Comparison of ENCODE assay signal across 23 mouse cellular contexts in genomic region chr9:65818402-65818801, GRCm38 (mm10). TPM values are rescaled to one million over a fixed set of nuclear protein-coding genes. Genes with fewer than 3 reads are reported as not detected.
DNase-seq lines count a peak whose midpoint lies in the region; ATAC-seq and TF ChIP-seq lines count a peak whose summit lies in the region.
"Had no signal": no experiment of that assay in that cellular context is flagged by ENCODE, and none has a peak within 500 bp of the region (broad histone marks: within the 10 kb centered on the region; RNA-seq: fewer than 3 reads in every experiment).

No protein-coding gene starts in this region.

- TF ChIP-seq CTCF in heart, postnatal 0 days (IDR thresholded peaks at IDR 0.05; ENCODE audit: low read depth) = no peak

- peaks cover 8% of the 10 kb centered on the region for H3K4me1 ChIP-seq in heart, postnatal 0 days (ENCODE audit: control insufficient read depth, insufficient read depth)
- H3K4me1 ChIP-seq in heart, embryonic 11.5 days (ENCODE audit: control insufficient read depth, insufficient read depth, low read length) = peaks cover 7% of the 10 kb centered on the region
- peaks cover 35% of the 10 kb centered on the region for H3K4me1 ChIP-seq in neural tube, embryonic 13.5 days (replicated peaks)
- H3K4me1 ChIP-seq in hindbrain, embryonic 15.5 days (replicated peaks) = peaks cover 28% of the 10 kb centered on the region
- peaks cover 20% of the 10 kb centered on the region for H3K4me1 ChIP-seq in midbrain, embryonic 16.5 days (ENCODE audit: control insufficient read depth, insufficient read depth, low read length)

- peak overlapping the region; percentile 46; the same call in 1 of the 2 replicates for H3K27ac ChIP-seq in heart, postnatal 0 days (ENCODE audit: low read depth)
- no peak overlapping the region for H3K27ac ChIP-seq in heart, embryonic 11.5 days (ENCODE audit: low read depth, low read length)
- peak overlapping the region; percentile 62 for H3K27ac ChIP-seq in neural tube, embryonic 13.5 days (replicated peaks)
- H3K27ac ChIP-seq in hindbrain, embryonic 15.5 days (replicated peaks) = peak overlapping the region; percentile 62
- H3K27ac ChIP-seq in midbrain, embryonic 16.5 days (ENCODE audit: low read length) = peak overlapping the region; percentile 59
- H3K27ac ChIP-seq: heart, adult 2 months; heart, embryonic 15.5 days; left cerebral cortex, adult 2 months; liver, embryonic 13.5 days; neural tube, embryonic 12.5 days had no signal

- H3K9me3 ChIP-seq in heart, postnatal 0 days (replicated peaks; ENCODE audit: control insufficient read depth, low read length) = no peaks in the 10 kb centered on the region
- H3K9me3 ChIP-seq in heart, embryonic 11.5 days (replicated peaks; ENCODE audit: control insufficient read depth, low read length) = no peaks in the 10 kb centered on the region
- no peaks in the 10 kb centered on the region for H3K9me3 ChIP-seq in neural tube, embryonic 13.5 days
- no peaks in the 10 kb centered on the region for H3K9me3 ChIP-seq in hindbrain, embryonic 15.5 days
- no peaks in the 10 kb centered on the region for H3K9me3 ChIP-seq in midbrain, embryonic 16.5 days (replicated peaks; ENCODE audit: control insufficient read depth, low read length, poor library complexity, severe bottlenecking)
- H3K9me3 ChIP-seq: heart, embryonic 15.5 days; liver, embryonic 13.5 days; neural tube, embryonic 12.5 days had no signal

- no peak for ATAC-seq in heart, postnatal 0 days (ENCODE audit: insufficient read depth, low read depth)
- ATAC-seq in heart, embryonic 11.5 days (replicated peaks; ENCODE audit: insufficient number of reproducible peaks, low FRiP score, low TSS enrichment) = no peak
- no peak for ATAC-seq in neural tube, embryonic 13.5 days (ENCODE audit: low read depth)
- ATAC-seq in hindbrain, embryonic 15.5 days (ENCODE audit: low FRiP score, low read depth) = no peak
- no peak for ATAC-seq in midbrain, embryonic 16.5 days
- ATAC-seq: CD4-positive, CD25-positive, alpha-beta regulatory T cell, adult 4 months had no signal

- H3K27me3 ChIP-seq in heart, postnatal 0 days (ENCODE audit: control insufficient read depth, insufficient read depth, low read length) = no peaks in the 10 kb centered on the region
- no peaks in the 10 kb centered on the region for H3K27me3 ChIP-seq in heart, embryonic 11.5 days (ENCODE audit: control insufficient read depth, insufficient read depth, low read length)
- no peaks in the 10 kb centered on the region for H3K27me3 ChIP-seq in neural tube, embryonic 13.5 days
- no peaks in the 10 kb centered on the region for H3K27me3 ChIP-seq in hindbrain, embryonic 15.5 days
- no peaks in the 10 kb centered on the region for H3K27me3 ChIP-seq in midbrain, embryonic 16.5 days (ENCODE audit: control insufficient read depth, insufficient read depth, low read depth, low read length)
- H3K27me3 ChIP-seq: heart, embryonic 15.5 days; liver, embryonic 13.5 days; neural tube, embryonic 12.5 days had no signal

- H3K9ac ChIP-seq in heart, postnatal 0 days (replicated peaks; ENCODE audit: low read depth, low read length) = no peak overlapping the region
- no peak overlapping the region for H3K9ac ChIP-seq in heart, embryonic 11.5 days (ENCODE audit: low read depth, low read length)
- no peak overlapping the region for H3K9ac ChIP-seq in neural tube, embryonic 13.5 days
- H3K9ac ChIP-seq in hindbrain, embryonic 15.5 days = no peak overlapping the region
- H3K9ac ChIP-seq in midbrain, embryonic 16.5 days (ENCODE audit: low read depth, low read length) = no peak overlapping the region
- H3K9ac ChIP-seq: heart, embryonic 15.5 days; liver, embryonic 13.5 days; neural tube, embryonic 12.5 days had no signal

- no peak overlapping the region for H3K4me2 ChIP-seq in heart, postnatal 0 days (ENCODE audit: low read depth, low read length)
- H3K4me2 ChIP-seq in heart, embryonic 11.5 days = no peak overlapping the region
- H3K4me2 ChIP-seq in neural tube, embryonic 13.5 days = no peak overlapping the region
- H3K4me2 ChIP-seq in hindbrain, embryonic 15.5 days = peak overlapping the region; percentile 13; the same call in 1 of the 2 replicates
- H3K4me2 ChIP-seq in midbrain, embryonic 16.5 days (ENCODE audit: low read length) = 0 out of 2 replicates have a peak overlapping the region, but pooled peaks have one; percentile 13
- H3K4me2 ChIP-seq: heart, embryonic 15.5 days; liver, embryonic 13.5 days; neural tube, embryonic 12.5 days had no signal

- WGBS in heart, postnatal 0 days = 83% methylated on average over 2 of the region's 2 CpGs
- 94% methylated on average over 2 of the region's 2 CpGs for WGBS in heart, embryonic 11.5 days (ENCODE audit: insufficient replicate concordance)
- 33% methylated on average over 2 of the region's 2 CpGs for WGBS in neural tube, embryonic 13.5 days
- 22% methylated on average over 2 of the region's 2 CpGs for WGBS in hindbrain, embryonic 15.5 days
- WGBS in midbrain, embryonic 16.5 days = 8% methylated on average over 2 of the region's 2 CpGs

- peaks cover 3% of the 10 kb centered on the region; the same call in 1 of the 2 replicates for H3K36me3 ChIP-seq in heart, postnatal 0 days (replicated peaks; ENCODE audit: control insufficient read depth, insufficient read depth, low read length)
- H3K36me3 ChIP-seq in heart, embryonic 11.5 days (ENCODE audit: control insufficient read depth, insufficient read depth, low read length) = peaks cover 5% of the 10 kb centered on the region; the same call in 1 of the 2 replicates
- peaks cover 11% of the 10 kb centered on the region for H3K36me3 ChIP-seq in neural tube, embryonic 13.5 days
- no peaks in the 10 kb centered on the region for H3K36me3 ChIP-seq in hindbrain, embryonic 15.5 days
- no peaks in the 10 kb centered on the region for H3K36me3 ChIP-seq in midbrain, embryonic 16.5 days (ENCODE audit: control insufficient read depth, insufficient read depth, low read length)

- no peak for TF ChIP-seq EP300 in heart, postnatal 0 days (IDR thresholded peaks at IDR 0.05; ENCODE audit: low read depth)

- DNase-seq in heart, postnatal 0 days (ENCODE audit: low spot score) = no peak
- DNase-seq in neural tube, embryonic 10.5 days (ENCODE audit: extremely low spot score, low spot score) = no peak
- DNase-seq in embryo, embryonic 10 days (ENCODE audit: low spot score) = no peak
- no peak for DNase-seq in layer of hippocampus, adult 11-12 months (ENCODE audit: low spot score)
- DNase-seq: cerebellum, adult 11-12 months; cerebellum, postnatal 10 days; gastrocnemius, postnatal 36 days; heart, adult 2 months; kidney, adult 18-20 months; liver, embryonic 13.5 days; lung, adult 2 months; lung, postnatal 14 days; right cerebral cortex, postnatal 4 days; thymus, adult 18-20 months; thymus, postnatal 36 days had no signal

- H3K4me3 ChIP-seq in heart, postnatal 0 days (ENCODE audit: low read depth, low read length) = no peak overlapping the region
- no peak overlapping the region for H3K4me3 ChIP-seq in heart, embryonic 11.5 days (ENCODE audit: low read depth, low read length)
- H3K4me3 ChIP-seq in neural tube, embryonic 13.5 days = no peak overlapping the region
- no peak overlapping the region for H3K4me3 ChIP-seq in hindbrain, embryonic 15.5 days
- H3K4me3 ChIP-seq in midbrain, embryonic 16.5 days (ENCODE audit: low read depth, low read length) = no peak overlapping the region
- H3K4me3 ChIP-seq: heart, adult 2 months; heart, embryonic 15.5 days; left cerebral cortex, adult 2 months; liver, embryonic 13.5 days; neural tube, embryonic 12.5 days had no signal

RNA-seq across cellular contexts. Expression of gene Zfp609, which starts 9.0 kb away (rescaled TPM):
- total RNA-seq in heart, postnatal 0 days (2014; rRNA removed; ENCODE audit: low replicate concordance) = 7.6 and 8.7 TPM in 2 replicates
- polyA plus RNA-seq in heart, postnatal 0 days (2015; fragmentation: Nextera tagmentation; extraction: Ambion mirVana) = 2.9 and 3.0 TPM in 2 replicates
- polyA plus RNA-seq in heart, embryonic 11.5 days (2014; fragmentation: Nextera tagmentation; extraction: Ambion mirVana) = 5.1 and 8.1 TPM in 2 replicates
- 8.6 and 10.0 TPM in 2 replicates for polyA plus RNA-seq in neural tube, embryonic 13.5 days (2015; fragmentation: Nextera tagmentation; extraction: Ambion mirVana)
- 7.7 and 8.5 TPM in 2 replicates for polyA plus RNA-seq in hindbrain, embryonic 15.5 days (2015; fragmentation: Nextera tagmentation; extraction: Ambion mirVana)
- 6.6 and 6.8 TPM in 2 replicates for polyA plus RNA-seq in midbrain, embryonic 16.5 days (2015; fragmentation: Nextera tagmentation; extraction: Ambion mirVana)

Comparison
In these comparisons a context has a peak if more than half of its experiments do, and no peak if none do; other contexts are left out.
1. H3K4me2 ChIP-seq: peak in hindbrain, embryonic 15.5 days (single experiment) and midbrain, embryonic 16.5 days (single experiment); none in heart, postnatal 0 days (single experiment), heart, embryonic 11.5 days (single experiment) and neural tube, embryonic 13.5 days (single experiment).